Mouse (Mus musculus): ENCODE measurements around the gene Apol6.

GRCm38 (mm10) chr15:77027675-77028074, 16.9 kb upstream of the Apol6 start:
- no peak for TF ChIP-seq CTCF (IDR thresholded peaks at IDR 0.05; ENCODE audit: low read depth)
- TF ChIP-seq EP300 (IDR thresholded peaks at IDR 0.05; ENCODE audit: low read depth) = no peak

Data from liver, postnatal 0 days (tissue).